Mouse (Mus musculus) hindbrain, embryonic 11.5 days (tissue): ENCODE data around the gene Tmprss9. TPM values are rescaled to one million over a fixed set of nuclear protein-coding genes. Genes with fewer than 3 reads are reported as not detected.

Source experiments
- ATAC-seq: fragments of 200-750 bp; cut with Nextera tagmentation; 2 replicates; pipeline ENCODE4 v1.8.0; 2017; ENCODE audit warnings: mild to moderate bottlenecking, moderate TSS enrichment, moderate library complexity; ENCODE audit not compliant: low FRiP score
- DNase-seq: peaks from one replicate; pipeline ENCODE4 v3.0.0-alpha.2; 2015; ENCODE audit warnings: low spot score
- H3K27ac ChIP-seq: fragments of 300-500 bp; sonication (generic); 2 replicates; pipeline ENCODE4 v1.5.1; 2014; ENCODE audit warnings: mild to moderate bottlenecking, low read depth, low read length
- H3K27me3 ChIP-seq: fragments of 300-500 bp; sonication (generic); 2 replicates; pipeline ENCODE4 v1.6.1; 2014; ENCODE audit warnings: mild to moderate bottlenecking, low read length, moderate library complexity, mixed read lengths; ENCODE audit not compliant: control insufficient read depth, insufficient read depth
- H3K36me3 ChIP-seq: fragments of 300-500 bp; sonication (generic); 2 replicates; pipeline ENCODE4 v1.6.1; 2014; ENCODE audit warnings: mild to moderate bottlenecking, low read length, moderate library complexity, mixed read lengths; ENCODE audit not compliant: control insufficient read depth, insufficient read depth
- H3K4me1 ChIP-seq: fragments of 300-500 bp; sonication (generic); replicated peaks from 2 replicates; pipeline ENCODE4 v1.6.1; 2014; ENCODE audit warnings: low read length, mixed read lengths; ENCODE audit not compliant: control insufficient read depth, insufficient read depth
- H3K4me2 ChIP-seq: fragments of 300-500 bp; sonication (generic); replicated peaks from 2 replicates; pipeline ENCODE4 v1.6.1; 2014; ENCODE audit warnings: mild to moderate bottlenecking, low read depth, low read length
- H3K4me3 ChIP-seq: fragments of 300-500 bp; sonication (generic); 2 replicates; pipeline ENCODE4 v1.5.1; 2014; ENCODE audit warnings: low read depth, low read length
- H3K9ac ChIP-seq: fragments of 300-500 bp; sonication (generic); 2 replicates; pipeline ENCODE4 v1.6.1; 2014; ENCODE audit warnings: low read depth, low read length
- H3K9me3 ChIP-seq: fragments of 300-500 bp; sonication (generic); 2 replicates; pipeline ENCODE4 v1.6.1; 2016; ENCODE audit warnings: low read length; ENCODE audit not compliant: control insufficient read depth
- WGBS: fragments of 180-500 bp; shearing (Covaris S2); extraction: QIAGEN DNeasy Blood & Tissue Kit; methylation state at CpG from one replicate; pipeline ENCODE4 v1.1.7; 2014; 5-methylcytosine and 5-hydroxymethylcytosine counted together
- polyA plus RNA-seq: library from polyadenylated mRNA; unstranded; fragments of >200 nt; fragmentation: Nextera tagmentation; extraction: Ambion mirVana; gene quantifications from 2 replicates; pipeline ENCODE4 v1.2.1, GENCODE M21; 2014

The Tmprss9 gene
- polyA plus RNA-seq, 1 experiment from 2014 or later = 0.05 TPM

DNA sequence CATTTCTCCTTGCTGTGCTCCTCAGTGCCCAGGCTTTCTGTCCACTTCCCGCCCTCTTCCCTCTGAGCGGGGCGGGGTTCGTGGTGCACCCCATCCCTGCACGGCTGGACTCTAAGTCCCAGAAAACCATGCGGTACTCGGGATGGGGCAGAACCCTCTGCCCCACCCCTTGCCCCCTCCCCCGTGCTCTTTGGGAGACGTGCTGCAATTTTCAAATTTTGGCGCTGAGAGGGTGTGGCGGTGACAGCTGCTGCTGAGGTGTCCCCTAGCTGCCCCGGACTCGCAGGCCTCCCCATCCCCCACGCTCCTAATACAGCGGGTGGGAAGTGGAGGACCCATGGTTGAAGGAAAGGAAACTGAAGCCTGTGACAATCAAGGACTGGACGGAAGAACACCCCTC lies 50.3 kb downstream of the Tmprss9 start:
- no peak overlapping the region for H3K4me3 ChIP-seq
- DNase-seq (peak; percentile 53), ATAC-seq (0 out of 2 replicates have a peak, but pooled peaks have one; percentile 19)
- H3K4me1 ChIP-seq = no peaks in the 10 kb centered on the region
- no peaks in the 10 kb centered on the region for H3K36me3 ChIP-seq
- H3K9ac ChIP-seq = peak overlapping the region; percentile 20; the same call in 1 of the 2 replicates
- no peaks in the 10 kb centered on the region for H3K27me3 ChIP-seq
- no peaks in the 10 kb centered on the region for H3K9me3 ChIP-seq
- H3K27ac ChIP-seq = no peak overlapping the region
- WGBS = 6% methylated on average over 16 of the region's 16 CpGs
- peak overlapping the region; percentile 9 for H3K4me2 ChIP-seq

DNA sequence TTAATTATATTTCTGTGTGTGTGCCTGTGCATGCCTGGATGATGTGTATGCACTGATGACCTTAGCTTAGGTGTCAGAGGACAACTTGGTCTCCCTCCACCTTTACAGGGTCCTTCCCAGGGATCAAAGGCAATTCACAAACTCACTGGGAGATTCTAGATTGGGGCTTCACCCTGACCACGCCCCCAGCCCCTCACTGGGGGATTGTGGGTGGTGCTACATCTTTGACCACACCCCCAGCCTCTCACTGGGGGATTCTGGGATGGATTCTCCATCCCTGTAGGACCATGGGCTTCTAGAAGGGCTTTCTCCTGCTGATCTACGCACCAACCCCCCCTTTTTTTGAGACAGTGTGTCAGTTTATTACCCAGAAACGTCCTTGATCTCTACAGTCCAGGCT lies 53.8 kb downstream of the Tmprss9 start:
- no peak for ATAC-seq
- Histone ChIP-seq H3K27ac (no peak overlapping the region), H3K4me2 (no peak overlapping the region), H3K9ac (no peak overlapping the region), H3K4me3 (no peak overlapping the region), H3K36me3 (no peaks in the 10 kb centered on the region), H3K4me1 (peaks cover 6% of the 10 kb centered on the region), H3K9me3 (no peaks in the 10 kb centered on the region), H3K27me3 (peaks cover 5% of the 10 kb centered on the region)
- no peak for DNase-seq
- 45% methylated on average over 3 of the region's 3 CpGs for WGBS

DNA sequence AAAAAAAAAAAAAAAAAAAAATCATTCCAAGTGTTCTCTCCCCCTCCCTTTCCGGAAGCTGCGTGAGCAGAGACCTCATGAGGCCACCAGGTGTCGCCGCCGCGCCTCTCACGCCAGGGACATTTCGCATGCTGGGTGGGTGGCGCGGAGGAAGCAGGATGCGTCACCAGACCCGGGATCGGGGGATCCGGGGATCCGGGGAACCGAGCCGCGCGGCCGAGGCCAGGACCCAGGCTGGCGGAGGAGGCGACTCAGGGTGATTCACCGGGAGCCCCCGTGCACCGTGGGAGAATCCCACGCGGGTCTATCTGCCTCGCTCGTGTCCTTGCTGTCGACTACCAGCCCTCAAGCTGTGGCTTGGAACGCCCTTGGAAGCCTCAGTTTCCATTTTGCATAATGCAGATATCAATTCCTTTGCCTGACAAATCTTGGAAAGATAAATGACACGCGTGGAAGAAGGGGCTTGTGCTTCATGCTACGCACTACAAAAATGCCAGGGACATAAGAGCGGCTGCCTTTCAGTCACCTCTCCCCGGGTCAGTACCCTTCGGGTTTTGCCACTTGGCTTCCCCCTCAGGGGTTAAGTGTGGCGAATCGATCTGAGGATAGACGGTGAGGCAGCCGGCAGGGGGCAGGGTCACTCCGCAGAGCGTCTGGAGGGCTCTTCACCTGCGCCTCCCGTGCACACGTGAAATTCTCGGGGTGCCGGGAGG lies 57.1 kb downstream of the Tmprss9 start:
- peak overlapping the region; percentile 86 for H3K4me2 ChIP-seq
- peaks cover 27% of the 10 kb centered on the region for H3K4me1 ChIP-seq
- peak overlapping the region; percentile 63 for H3K9ac ChIP-seq
- H3K27ac ChIP-seq = 0 out of 2 replicates have a peak overlapping the region, but pooled peaks have one; percentile 4
- ATAC-seq = peak; percentile 37; the same call in 1 of the 2 replicates
- H3K9me3 ChIP-seq = no peaks in the 10 kb centered on the region
- H3K27me3 ChIP-seq = peaks cover 36% of the 10 kb centered on the region
- DNase-seq = peak; percentile 90
- peak overlapping the region; percentile 45 for H3K4me3 ChIP-seq
- no peaks in the 10 kb centered on the region for H3K36me3 ChIP-seq
- WGBS = under 1% methylated on average over 44 of the region's 48 CpGs

DNA sequence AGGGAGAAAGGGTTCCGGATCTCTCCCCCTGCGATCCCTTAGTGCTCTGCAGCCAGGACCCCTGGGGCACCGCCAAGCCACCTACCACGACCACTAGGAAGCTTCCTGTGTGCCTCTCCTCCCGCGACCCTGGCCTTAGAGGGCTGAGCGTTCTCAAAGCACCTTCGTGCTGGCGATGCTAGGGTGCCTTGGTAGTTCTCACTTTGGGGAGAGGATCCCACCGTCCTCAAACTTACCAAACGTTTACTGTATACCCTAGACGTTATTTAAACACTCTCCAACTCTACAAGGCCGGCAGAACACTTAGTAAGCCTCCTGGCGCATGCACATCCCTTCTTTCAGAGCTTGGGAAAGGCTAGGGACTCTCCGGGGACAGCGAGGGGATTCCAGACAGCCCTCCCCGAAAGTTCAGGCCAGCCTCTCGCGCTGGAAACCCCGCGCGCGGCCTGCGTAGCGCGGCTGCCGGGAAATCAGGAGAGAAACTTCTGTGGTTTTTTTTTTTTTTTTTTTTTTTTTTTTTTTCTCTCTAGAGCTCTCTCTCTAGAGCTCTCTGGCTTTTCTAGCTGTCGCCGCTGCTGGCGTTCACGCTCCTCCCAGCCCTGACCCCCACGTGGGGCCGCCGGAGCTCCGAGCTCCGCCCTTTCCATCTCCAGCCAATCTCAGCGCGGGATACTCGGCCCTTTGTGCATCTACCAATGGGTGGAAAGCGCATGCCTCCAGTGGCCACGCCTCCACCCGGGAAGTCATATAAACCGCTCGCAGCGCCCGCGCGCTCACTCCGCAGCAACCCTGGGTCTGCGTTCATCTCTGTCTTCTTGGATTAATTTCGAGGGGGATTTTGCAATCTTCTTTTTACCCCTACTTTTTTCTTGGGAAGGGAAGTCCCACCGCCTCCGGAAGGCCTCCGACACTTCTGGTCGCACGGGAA lies 57.9 kb downstream of the Tmprss9 start, which contains the start of gene Gadd45b:
Gene Gadd45b, plus strand, starts transcription at position 775 of the 928 bp plus-strand sequence.
- Histone ChIP-seq H3K4me2 (peak within 1 kb of the TSS; percentile 86), H3K36me3 (no peaks in the 10 kb centered on the region), H3K27ac (0 out of 2 replicates have a peak within 1 kb of the TSS, but pooled peaks have one; percentile 4), H3K9me3 (no peaks in the 10 kb centered on the region), H3K27me3 (peaks cover 45% of the 10 kb centered on the region), H3K9ac (peak within 1 kb of the TSS; percentile 63), H3K4me3 (peak within 1 kb of the TSS; percentile 45), H3K4me1 (peaks cover 29% of the 10 kb centered on the region)
- DNase-seq (peak; percentile 99), ATAC-seq (peak; percentile 87)
- under 1% methylated on average over 56 of the region's 56 CpGs for WGBS

DNA sequence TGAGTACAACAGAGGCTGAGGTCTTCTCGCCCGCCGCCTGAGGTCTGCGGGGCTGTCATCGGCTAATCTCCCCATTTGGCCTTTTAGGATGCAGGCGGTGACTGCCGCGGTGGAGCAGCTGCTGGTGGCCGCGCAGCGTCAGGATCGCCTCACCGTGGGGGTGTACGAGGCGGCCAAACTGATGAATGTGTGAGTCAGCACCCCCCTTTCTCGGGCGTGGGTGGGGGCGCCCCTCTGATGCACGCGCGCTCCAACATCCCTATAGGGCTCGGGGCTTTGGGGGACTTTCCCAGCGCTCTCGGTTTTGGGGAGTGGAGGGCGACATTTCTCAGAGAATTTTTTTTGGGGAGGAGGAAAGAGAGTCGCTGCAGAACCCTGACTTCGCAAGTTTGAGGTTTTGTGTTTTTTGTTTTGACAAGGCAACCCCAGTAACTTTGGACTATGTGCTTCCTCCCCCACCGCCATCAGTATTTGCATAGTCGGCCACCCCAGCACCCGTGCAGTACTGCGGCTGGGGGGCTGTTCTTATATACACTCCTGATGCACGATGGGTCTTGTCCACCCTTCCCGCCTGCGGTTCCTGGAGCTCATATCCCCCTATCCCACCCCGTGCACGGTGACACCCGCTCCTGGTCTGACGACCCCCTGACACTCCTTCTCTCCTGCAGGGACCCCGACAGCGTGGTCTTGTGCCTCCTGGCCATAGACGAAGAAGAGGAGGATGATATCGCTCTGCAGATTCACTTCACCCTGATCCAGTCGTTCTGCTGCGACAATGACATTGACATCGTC lies 58.9 kb downstream of the Tmprss9 start:
- Histone ChIP-seq H3K4me3 (peak overlapping the region; percentile 38), H3K4me2 (peak overlapping the region; percentile 86), H3K27me3 (peaks cover 52% of the 10 kb centered on the region), H3K9me3 (no peaks in the 10 kb centered on the region), H3K4me1 (peaks cover 29% of the 10 kb centered on the region), H3K36me3 (no peaks in the 10 kb centered on the region), H3K27ac (no peak overlapping the region), H3K9ac (peak overlapping the region; percentile 42)
- ATAC-seq (no peak; the same call in 1 of the 2 replicates), DNase-seq (peak; percentile 46)
- WGBS = under 1% methylated on average over 45 of the region's 45 CpGs

DNA sequence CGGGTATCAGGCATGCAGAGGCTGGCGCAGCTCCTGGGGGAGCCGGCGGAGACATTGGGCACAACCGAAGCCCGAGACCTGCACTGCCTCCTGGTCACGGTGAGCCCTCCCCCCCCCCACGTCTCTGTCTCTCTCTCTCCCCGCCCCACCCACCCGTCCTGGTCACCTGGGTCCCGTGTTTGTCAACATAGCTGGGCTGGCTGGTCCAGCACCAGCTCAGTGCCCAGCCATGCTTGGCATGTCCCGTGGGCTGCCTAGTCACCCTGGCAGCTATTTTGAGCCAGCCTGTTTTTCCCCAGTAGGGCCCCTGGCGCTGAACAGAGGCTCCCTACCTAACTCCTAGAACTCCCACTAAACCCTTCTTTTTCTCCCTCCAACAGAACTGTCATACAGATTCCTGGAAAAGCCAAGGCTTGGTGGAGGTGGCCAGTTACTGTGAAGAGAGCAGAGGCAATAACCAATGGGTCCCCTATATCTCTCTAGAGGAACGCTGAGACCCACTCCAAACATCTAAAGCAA lies 59.6 kb downstream of the Tmprss9 start:
- ATAC-seq (no peak), DNase-seq (no peak)
- H3K36me3 ChIP-seq = no peaks in the 10 kb centered on the region
- no peaks in the 10 kb centered on the region for H3K9me3 ChIP-seq
- peak overlapping the region; percentile 38 for H3K4me3 ChIP-seq
- no peak overlapping the region for H3K27ac ChIP-seq
- 7% methylated on average over 10 of the region's 14 CpGs for WGBS
- H3K9ac ChIP-seq = no peak overlapping the region
- peaks cover 33% of the 10 kb centered on the region for H3K4me1 ChIP-seq
- peak overlapping the region; percentile 86 for H3K4me2 ChIP-seq
- H3K27me3 ChIP-seq = peaks cover 58% of the 10 kb centered on the region

DNA sequence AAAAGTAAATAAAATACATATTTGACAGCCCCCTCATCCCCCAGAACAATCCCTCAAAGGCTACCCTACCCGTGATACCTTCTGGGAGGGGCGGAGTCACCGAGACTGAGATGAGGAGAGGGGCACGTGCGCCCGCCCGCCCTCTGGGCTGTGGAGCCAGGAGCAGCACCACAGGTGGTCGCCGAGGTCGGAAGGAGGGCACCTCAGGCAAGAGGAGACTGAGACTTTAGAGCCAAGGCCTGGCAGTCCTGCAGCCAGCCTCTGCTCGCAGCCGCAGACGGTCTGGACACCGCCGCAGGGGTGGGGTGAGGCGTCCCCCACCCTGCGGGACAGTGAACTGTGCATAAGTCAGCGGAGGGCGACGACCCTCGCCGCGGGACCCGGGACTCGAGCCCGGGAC lies 60.0 kb downstream of the Tmprss9 start:
- H3K4me3 ChIP-seq = peak overlapping the region; percentile 12
- peaks cover 63% of the 10 kb centered on the region for H3K27me3 ChIP-seq
- H3K27ac ChIP-seq = no peak overlapping the region
- H3K9me3 ChIP-seq = no peaks in the 10 kb centered on the region
- no peak overlapping the region for H3K9ac ChIP-seq
- DNase-seq (peak; percentile 37), ATAC-seq (no peak)
- H3K36me3 ChIP-seq = no peaks in the 10 kb centered on the region
- under 1% methylated on average over 26 of the region's 26 CpGs for WGBS
- peak overlapping the region; percentile 86 for H3K4me2 ChIP-seq
- H3K4me1 ChIP-seq = peaks cover 38% of the 10 kb centered on the region

DNA sequence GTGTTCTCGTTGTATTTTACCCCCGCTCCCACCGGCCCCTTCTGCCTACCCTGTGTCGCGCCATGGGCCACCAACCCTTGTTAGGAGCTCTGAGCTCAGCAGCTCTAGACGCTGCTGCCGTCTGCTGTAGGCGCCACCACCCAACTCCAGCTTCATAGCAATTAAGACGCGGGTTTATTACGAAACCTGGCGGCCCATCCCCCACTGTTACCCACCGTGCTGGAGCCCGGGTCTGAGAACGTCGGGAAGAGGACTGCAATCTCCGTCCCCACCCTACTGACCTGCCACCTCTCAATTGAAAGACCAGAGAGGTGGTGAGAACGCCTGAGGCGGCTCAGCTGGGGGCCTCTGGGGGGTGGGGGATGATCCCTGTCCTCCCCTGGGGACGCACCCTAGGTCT lies 60.6 kb downstream of the Tmprss9 start:
- H3K27me3 ChIP-seq = peaks cover 68% of the 10 kb centered on the region
- peak overlapping the region; percentile 12 for H3K4me3 ChIP-seq
- peak overlapping the region; percentile 86 for H3K4me2 ChIP-seq
- no peaks in the 10 kb centered on the region for H3K9me3 ChIP-seq
- H3K4me1 ChIP-seq = peaks cover 39% of the 10 kb centered on the region
- H3K27ac ChIP-seq = no peak overlapping the region
- no peaks in the 10 kb centered on the region for H3K36me3 ChIP-seq
- H3K9ac ChIP-seq = no peak overlapping the region
- DNase-seq = peak; percentile 60
- under 1% methylated on average over 20 of the region's 20 CpGs for WGBS
- no peak for ATAC-seq
